Mouse (Mus musculus): Measurements from ENCODE around the gene Man1a. TPM values are rescaled to one million over a fixed set of nuclear protein-coding genes. Genes with fewer than 3 reads are reported as not detected.
A peak's percentile ranks its signal among the peaks of the same experiment; 100 is the strongest.

The Man1a gene
- polyA plus RNA-seq, 1 experiment = 4.1 TPM

DNA sequence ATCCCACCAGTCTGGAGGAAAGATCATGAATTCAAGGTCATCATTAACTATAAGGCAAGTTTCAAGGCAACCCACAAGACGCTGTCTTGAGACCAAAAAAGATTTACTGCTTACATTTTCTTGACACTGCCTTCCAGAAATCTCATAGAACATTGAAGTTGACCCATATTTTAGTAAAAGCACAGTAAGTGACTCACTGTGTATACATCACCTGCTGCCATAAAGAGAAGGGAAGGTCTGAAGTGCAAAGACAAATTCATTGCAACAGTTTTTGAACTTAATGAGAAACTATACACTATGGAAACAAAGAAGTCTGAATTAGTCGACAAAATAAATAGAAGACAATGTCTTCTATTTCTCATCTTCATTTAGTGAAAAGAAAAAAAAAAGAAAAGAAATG lies 8.7 kb upstream of the Man1a start:
- TF ChIP-seq GATA1 (IDR thresholded peaks at IDR 0.05; ENCODE audit: low read length) (no peak), TAL1 (IDR thresholded peaks at IDR 0.05; ENCODE audit: low read length) (no peak)
- no peaks in the 10 kb centered on the region for H3K9me3 ChIP-seq (ENCODE audit: control insufficient read depth, low read length)
- H3K36me3 ChIP-seq (ENCODE audit: control insufficient read depth) = no peaks in the 10 kb centered on the region
- H3K4me1 ChIP-seq (ENCODE audit: control insufficient read depth) = no peaks in the 10 kb centered on the region
- H3K4me3 ChIP-seq (replicated peaks) = no peak overlapping the region
- peaks cover 25% of the 10 kb centered on the region for H3K27me3 ChIP-seq (ENCODE audit: control insufficient read depth)

DNA sequence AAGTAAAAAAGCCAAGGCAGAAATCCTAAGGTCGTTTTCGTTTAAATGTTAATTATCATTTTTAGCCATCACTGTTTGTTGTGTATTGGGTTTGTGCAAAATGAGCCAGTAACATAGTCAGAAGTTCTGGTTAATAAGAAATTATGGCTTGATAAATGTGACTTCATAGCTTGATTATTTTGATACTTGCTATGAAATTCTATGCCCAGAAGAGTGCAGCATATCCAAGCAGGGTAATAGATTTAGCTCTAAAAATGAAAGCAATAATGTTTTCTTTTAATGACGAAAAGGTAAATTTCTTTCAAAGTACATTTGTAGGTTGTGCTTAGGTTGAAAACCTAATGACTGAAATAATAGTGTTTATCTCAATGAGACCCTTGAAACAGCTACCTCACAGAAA lies 596 bp upstream of the Man1a start:
- Histone ChIP-seq H3K36me3 (ENCODE audit: control insufficient read depth) (peaks cover 22% of the 10 kb centered on the region), H3K4me3 (replicated peaks) (no peak overlapping the region), H3K4me1 (ENCODE audit: control insufficient read depth) (peaks cover 46% of the 10 kb centered on the region), H3K9me3 (ENCODE audit: control insufficient read depth, low read length) (no peaks in the 10 kb centered on the region), H3K27me3 (ENCODE audit: control insufficient read depth) (peaks cover 58% of the 10 kb centered on the region)
- TF ChIP-seq GATA1 (IDR thresholded peaks at IDR 0.05; ENCODE audit: low read length) = no peak
- TF ChIP-seq TAL1 (IDR thresholded peaks at IDR 0.05; ENCODE audit: low read length) = no peak

DNA sequence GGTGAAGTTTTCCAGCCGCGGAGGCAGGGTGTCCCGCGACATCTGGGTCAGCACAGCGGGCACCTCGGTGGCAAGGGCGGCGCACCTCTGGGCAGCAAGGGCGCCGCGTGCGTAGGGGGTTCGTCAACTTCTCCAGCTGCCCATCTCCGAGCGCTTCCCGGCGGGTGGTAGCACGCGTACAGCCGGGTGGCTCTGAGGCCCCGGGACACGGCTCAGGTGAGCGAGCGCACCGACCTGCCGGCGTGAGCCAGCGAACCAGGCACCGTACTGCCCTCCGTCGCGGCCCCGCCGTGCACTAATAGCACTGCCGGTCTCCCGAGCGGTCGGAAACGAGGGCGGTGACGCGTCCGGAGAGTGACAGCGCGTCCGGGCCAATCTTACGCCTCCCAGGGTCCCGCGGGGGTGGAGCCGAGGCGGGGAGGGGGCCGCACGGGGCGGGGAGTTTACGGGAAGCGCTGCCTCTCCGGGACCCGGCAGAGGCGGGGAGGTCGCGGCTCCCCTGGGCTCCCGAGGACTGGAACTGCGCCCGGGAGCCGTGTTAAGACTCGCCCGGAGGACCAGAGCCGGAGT lies 883 bp downstream of the Man1a start:
- Histone ChIP-seq H3K4me3 (replicated peaks) (peak overlapping the region; percentile 100), H3K4me1 (ENCODE audit: control insufficient read depth) (peaks cover 60% of the 10 kb centered on the region), H3K27me3 (ENCODE audit: control insufficient read depth) (peaks cover 49% of the 10 kb centered on the region), H3K36me3 (ENCODE audit: control insufficient read depth) (peaks cover 37% of the 10 kb centered on the region), H3K9me3 (ENCODE audit: control insufficient read depth, low read length) (no peaks in the 10 kb centered on the region)
- TF ChIP-seq GATA1 (IDR thresholded peaks at IDR 0.05; ENCODE audit: low read length) (no peak), TAL1 (IDR thresholded peaks at IDR 0.05; ENCODE audit: low read length) (no peak)

DNA sequence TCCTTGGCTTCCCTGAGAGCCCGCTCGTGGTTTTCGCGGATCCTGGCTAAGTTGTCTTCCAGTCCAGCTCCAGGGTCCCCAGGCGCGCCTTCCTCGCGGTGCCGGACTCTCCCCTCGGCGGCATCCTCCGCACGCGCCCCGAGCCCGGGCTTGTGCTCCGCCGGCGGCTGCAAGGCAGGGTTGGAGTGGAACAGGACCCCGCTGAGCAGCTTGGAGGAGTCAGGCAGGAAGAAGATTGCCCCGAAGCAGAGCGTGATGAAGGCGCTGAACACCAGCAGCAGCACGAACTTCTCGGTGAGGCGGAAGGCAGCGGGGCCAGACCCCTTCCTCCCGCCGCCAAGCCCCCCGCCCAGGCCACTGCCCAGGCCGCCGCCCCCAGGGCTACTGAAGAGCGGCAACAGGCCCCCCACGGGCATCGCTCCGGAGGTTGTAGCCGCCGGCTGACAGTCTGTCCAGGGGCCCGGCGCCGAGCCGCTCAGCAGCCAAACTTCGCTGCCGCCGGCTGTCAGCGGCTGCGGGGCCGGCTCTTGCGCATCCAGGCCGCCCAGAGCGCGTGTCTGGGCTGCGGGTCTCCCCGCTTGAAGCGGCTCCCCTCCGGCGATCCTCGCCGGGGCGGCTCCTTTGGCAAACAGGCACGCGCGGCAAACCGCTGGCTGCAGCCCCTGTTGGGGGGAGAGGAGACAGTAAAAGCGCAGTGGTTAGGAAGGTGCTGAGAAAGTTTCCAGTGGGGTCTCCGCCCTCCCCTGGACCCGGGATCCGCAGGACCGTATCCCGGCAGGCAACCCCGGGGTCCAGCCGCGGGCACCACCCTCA lies 1.6 kb downstream of the Man1a start:
- peaks cover 64% of the 10 kb centered on the region for H3K4me1 ChIP-seq (ENCODE audit: control insufficient read depth)
- no peak for TF ChIP-seq GATA1 (IDR thresholded peaks at IDR 0.05; ENCODE audit: low read length)
- TF ChIP-seq TAL1 (IDR thresholded peaks at IDR 0.05; ENCODE audit: low read length) = no peak
- H3K4me3 ChIP-seq (replicated peaks) = peak overlapping the region; percentile 100
- no peaks in the 10 kb centered on the region for H3K9me3 ChIP-seq (ENCODE audit: control insufficient read depth, low read length)
- peaks cover 44% of the 10 kb centered on the region for H3K36me3 ChIP-seq (ENCODE audit: control insufficient read depth)
- H3K27me3 ChIP-seq (ENCODE audit: control insufficient read depth) = peaks cover 42% of the 10 kb centered on the region

DNA sequence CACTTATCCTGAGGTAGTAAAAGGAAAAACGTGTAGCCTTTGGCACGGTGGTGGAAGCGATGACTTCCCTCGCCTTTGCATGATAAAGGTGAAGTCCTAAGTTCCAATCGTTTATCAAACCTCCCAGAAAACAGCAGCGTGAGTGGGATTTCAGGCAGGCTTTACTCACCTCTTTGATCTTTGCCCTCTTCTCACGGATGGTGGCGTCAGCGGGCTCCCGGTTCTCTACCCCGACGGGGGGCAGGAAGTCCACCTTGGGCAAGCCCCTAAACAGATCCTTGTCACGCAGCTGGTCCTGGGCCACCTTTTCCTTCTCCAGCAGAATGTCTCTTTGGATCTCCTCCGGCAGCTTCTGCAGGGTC lies 2.2 kb downstream of the Man1a start:
- peaks cover 67% of the 10 kb centered on the region for H3K4me1 ChIP-seq (ENCODE audit: control insufficient read depth)
- H3K4me3 ChIP-seq (replicated peaks) = peak overlapping the region; percentile 100
- H3K27me3 ChIP-seq (ENCODE audit: control insufficient read depth) = peaks cover 36% of the 10 kb centered on the region
- no peaks in the 10 kb centered on the region for H3K9me3 ChIP-seq (ENCODE audit: control insufficient read depth, low read length)
- TF ChIP-seq TAL1 (IDR thresholded peaks at IDR 0.05; ENCODE audit: low read length) (no peak), GATA1 (IDR thresholded peaks at IDR 0.05; ENCODE audit: low read length) (no peak)
- peaks cover 50% of the 10 kb centered on the region for H3K36me3 ChIP-seq (ENCODE audit: control insufficient read depth)

DNA sequence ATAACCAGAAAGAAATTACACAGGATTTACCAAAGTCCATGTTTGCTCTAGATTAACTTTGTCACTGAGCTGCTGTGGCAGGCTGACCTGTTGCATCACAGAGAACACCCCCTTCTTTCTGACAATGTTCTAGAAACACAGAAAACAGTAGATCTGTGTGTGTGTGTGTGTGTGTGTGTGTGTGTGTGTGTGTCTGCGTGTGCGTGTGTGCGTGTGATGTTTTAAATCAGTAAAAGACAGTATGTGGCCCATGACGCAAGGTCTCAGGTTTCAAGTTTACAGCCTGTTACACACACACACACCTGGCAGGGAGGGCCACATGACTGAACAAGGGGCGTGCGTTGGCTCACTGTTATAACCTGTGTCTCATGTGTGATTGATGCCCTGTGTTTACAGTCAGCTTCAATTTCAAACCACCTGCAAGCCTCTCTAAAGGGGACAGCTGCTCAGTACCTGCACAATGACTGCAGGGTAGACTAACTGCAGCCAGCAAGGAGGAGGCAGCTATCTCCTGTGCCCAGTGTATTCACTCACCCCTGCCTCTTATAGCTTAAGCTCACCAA lies 2.7 kb downstream of the Man1a start:
- TF ChIP-seq TAL1 (IDR thresholded peaks at IDR 0.05; ENCODE audit: low read length) (no peak), GATA1 (IDR thresholded peaks at IDR 0.05; ENCODE audit: low read length) (no peak)
- H3K27me3 ChIP-seq (ENCODE audit: control insufficient read depth) = peaks cover 36% of the 10 kb centered on the region
- H3K36me3 ChIP-seq (ENCODE audit: control insufficient read depth) = peaks cover 55% of the 10 kb centered on the region
- H3K9me3 ChIP-seq (ENCODE audit: control insufficient read depth, low read length) = no peaks in the 10 kb centered on the region
- H3K4me3 ChIP-seq (replicated peaks) = peak overlapping the region; percentile 100
- peaks cover 67% of the 10 kb centered on the region for H3K4me1 ChIP-seq (ENCODE audit: control insufficient read depth)

DNA sequence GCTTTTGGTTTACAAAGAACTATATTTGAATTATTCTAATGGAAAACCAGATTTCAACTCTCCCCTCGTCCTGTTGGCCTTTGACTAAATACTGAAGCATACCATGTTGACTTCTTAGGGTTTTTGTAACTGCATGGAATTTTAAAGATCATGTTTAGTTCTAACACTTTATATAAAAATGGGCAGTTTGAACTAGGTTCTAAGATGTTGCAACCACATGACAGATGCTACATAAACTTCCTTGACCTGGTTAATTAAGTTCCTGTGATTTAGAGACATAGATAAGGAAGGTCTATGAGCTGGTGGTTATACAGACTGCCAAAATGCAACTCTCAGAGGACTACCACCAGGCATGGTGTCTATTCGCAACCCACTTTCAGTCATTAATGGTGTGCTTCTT lies 4.1 kb downstream of the Man1a start:
- Histone ChIP-seq H3K4me1 (ENCODE audit: control insufficient read depth) (peaks cover 79% of the 10 kb centered on the region), H3K9me3 (ENCODE audit: control insufficient read depth, low read length) (no peaks in the 10 kb centered on the region), H3K4me3 (replicated peaks) (peak overlapping the region; percentile 100), H3K27me3 (ENCODE audit: control insufficient read depth) (peaks cover 24% of the 10 kb centered on the region), H3K36me3 (ENCODE audit: control insufficient read depth) (peaks cover 69% of the 10 kb centered on the region)
- no peak for TF ChIP-seq GATA1 (IDR thresholded peaks at IDR 0.05; ENCODE audit: low read length)
- TF ChIP-seq TAL1 (IDR thresholded peaks at IDR 0.05; ENCODE audit: low read length) = no peak

DNA sequence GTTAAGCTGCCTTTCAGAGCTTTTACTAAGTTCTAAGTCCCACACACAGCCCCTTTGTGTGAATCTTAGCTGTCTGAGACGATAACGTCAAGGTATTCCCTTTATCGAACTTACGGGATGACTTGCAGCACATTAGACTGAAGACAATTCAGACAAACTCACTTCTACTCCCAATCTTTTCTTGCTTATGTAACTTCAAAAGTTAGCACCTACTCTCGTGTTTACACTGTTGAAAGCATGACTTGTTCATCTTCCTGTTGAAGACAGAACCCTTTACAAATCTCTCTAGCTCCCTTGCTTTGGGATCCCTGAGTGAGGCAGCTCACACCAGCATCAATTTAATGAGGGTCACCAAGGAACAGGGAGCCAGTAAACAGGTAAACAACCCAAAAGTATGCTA lies 5.9 kb downstream of the Man1a start:
- Histone ChIP-seq H3K9me3 (ENCODE audit: control insufficient read depth, low read length) (no peaks in the 10 kb centered on the region), H3K36me3 (ENCODE audit: control insufficient read depth) (peaks cover 87% of the 10 kb centered on the region), H3K27me3 (ENCODE audit: control insufficient read depth) (peaks cover 7% of the 10 kb centered on the region; the same call in 1 of the 2 replicates), H3K4me1 (ENCODE audit: control insufficient read depth) (peaks cover 79% of the 10 kb centered on the region), H3K4me3 (replicated peaks) (peak overlapping the region; percentile 25)
- TF ChIP-seq GATA1 (IDR thresholded peaks at IDR 0.05; ENCODE audit: low read length) (no peak), TAL1 (IDR thresholded peaks at IDR 0.05; ENCODE audit: low read length) (no peak)

DNA sequence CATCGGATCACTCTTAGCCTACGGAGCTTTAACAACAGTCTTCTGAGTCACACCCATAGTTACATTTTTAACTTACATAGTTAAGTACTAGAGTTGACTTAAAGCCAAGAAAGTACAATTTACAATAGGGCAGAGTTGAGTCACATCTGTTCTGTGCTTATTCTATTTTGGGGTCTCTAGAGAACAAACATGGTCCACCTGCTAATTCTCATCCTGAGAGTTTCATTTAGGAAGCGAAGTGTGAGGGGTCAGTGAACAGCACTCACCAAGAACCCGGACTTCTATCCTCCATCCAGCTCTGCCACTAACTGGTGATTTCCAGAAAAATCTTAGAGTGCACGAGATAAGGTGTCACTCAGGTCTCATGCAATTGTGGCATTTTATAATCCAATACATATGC lies 7.0 kb downstream of the Man1a start:
- no peak for TF ChIP-seq TAL1 (IDR thresholded peaks at IDR 0.05; ENCODE audit: low read length)
- TF ChIP-seq GATA1 (IDR thresholded peaks at IDR 0.05; ENCODE audit: low read length) = no peak
- Histone ChIP-seq H3K27me3 (ENCODE audit: control insufficient read depth) (no peaks in the 10 kb centered on the region), H3K4me3 (replicated peaks) (no peak overlapping the region), H3K36me3 (ENCODE audit: control insufficient read depth) (peaks cover 93% of the 10 kb centered on the region), H3K9me3 (ENCODE audit: control insufficient read depth, low read length) (no peaks in the 10 kb centered on the region), H3K4me1 (ENCODE audit: control insufficient read depth) (peaks cover 70% of the 10 kb centered on the region)

Measured in erythroblast, embryonic 14.5 days (primary cell).